Mouse (Mus musculus) neural tube, embryonic 11.5 days (tissue): ENCODE measurements at regions not wholly inside any gene's neighbourhood (a gene's known extent, or its start where the extent isn't known, plus 50 kb on each side); places are given as distances from the start of the nearest gene placed in this dataset.

Source experiments
- ATAC-seq: fragments of 200-750 bp; cut with Nextera tagmentation; 2 replicates; pipeline ENCODE4 v1.8.0; 2017; ENCODE audit warnings: moderate number of reproducible peaks, mild to moderate bottlenecking, moderate TSS enrichment, moderate library complexity; ENCODE audit not compliant: insufficient read depth, low FRiP score, low TSS enrichment
- DNase-seq: peaks from one replicate; pipeline ENCODE4 v3.0.0-alpha.2; 2015; ENCODE audit warnings: low spot score
- H3K27ac ChIP-seq: fragments of 300-500 bp; sonication (generic); 2 replicates; pipeline ENCODE4 v1.5.1; 2014; ENCODE audit warnings: low read depth, mild to moderate bottlenecking, low read length
- H3K27me3 ChIP-seq: fragments of 300-500 bp; sonication (generic); 2 replicates; pipeline ENCODE4 v1.6.1; 2014; ENCODE audit warnings: mild to moderate bottlenecking, low read length, mixed read lengths; ENCODE audit not compliant: control insufficient read depth, insufficient read depth
- H3K36me3 ChIP-seq: fragments of 300-500 bp; sonication (generic); 2 replicates; pipeline ENCODE4 v1.6.1; 2014; ENCODE audit warnings: mild to moderate bottlenecking, low read length, moderate library complexity, mixed read lengths; ENCODE audit not compliant: control insufficient read depth, insufficient read depth
- H3K4me1 ChIP-seq: fragments of 300-500 bp; sonication (generic); 2 replicates; pipeline ENCODE4 v1.6.1; 2014; ENCODE audit warnings: low read length, mixed read lengths; ENCODE audit not compliant: control insufficient read depth, insufficient read depth
- H3K4me2 ChIP-seq: fragments of 300-500 bp; sonication (generic); 2 replicates; pipeline ENCODE4 v1.6.1; 2014; ENCODE audit warnings: low read depth, mild to moderate bottlenecking, moderate library complexity
- H3K4me3 ChIP-seq: fragments of 300-500 bp; sonication (generic); 2 replicates; pipeline ENCODE4 v1.5.1; 2014; ENCODE audit warnings: low read depth, low read length
- H3K9ac ChIP-seq: fragments of 300-500 bp; sonication (generic); 2 replicates; pipeline ENCODE4 v1.6.1; 2014; ENCODE audit warnings: mild to moderate bottlenecking, low read length
- H3K9me3 ChIP-seq: fragments of 300-500 bp; sonication (generic); 2 replicates; pipeline ENCODE4 v1.6.1; 2016; ENCODE audit warnings: low read length; ENCODE audit not compliant: control insufficient read depth
- WGBS: fragments of 180-500 bp; shearing (Covaris S2); extraction: QIAGEN DNeasy Blood & Tissue Kit; methylation state at CpG from one replicate; pipeline ENCODE4 v1.1.7; 2014; 5-methylcytosine and 5-hydroxymethylcytosine counted together

DNA sequence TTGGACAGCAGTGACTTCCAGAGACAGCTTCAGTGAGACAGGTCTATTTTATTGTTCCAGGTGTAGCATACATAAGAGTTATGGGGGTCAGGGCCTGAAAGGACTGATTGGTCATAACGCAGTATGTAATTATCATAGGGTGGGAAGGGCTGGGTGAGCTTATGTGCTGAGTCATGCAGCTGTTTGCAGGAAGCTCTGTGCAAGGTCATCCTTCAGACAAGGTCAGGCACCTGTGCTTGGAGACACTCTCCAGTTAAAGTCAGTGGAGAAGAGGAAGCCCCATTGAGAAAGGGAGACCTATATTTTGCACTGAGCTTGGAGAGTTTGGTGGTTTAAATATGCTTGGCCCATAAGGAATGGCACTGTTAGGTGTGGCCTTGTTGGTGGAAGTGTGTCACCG, 62.0 kb upstream of the Nkd1 start:
- 91% methylated on average over 2 of the region's 2 CpGs for WGBS
- ATAC-seq = no peak
- H3K4me3 ChIP-seq = no peak overlapping the region
- peaks cover 14% of the 10 kb centered on the region for H3K4me1 ChIP-seq
- H3K36me3 ChIP-seq = no peaks in the 10 kb centered on the region
- H3K27me3 ChIP-seq = 0 out of 2 replicates have a peak, but pooled peaks cover 2% of the 10 kb centered on the region
- H3K9ac ChIP-seq = no peak overlapping the region
- no peak overlapping the region for H3K27ac ChIP-seq
- H3K4me2 ChIP-seq = no peak overlapping the region
- DNase-seq = no peak
- H3K9me3 ChIP-seq = no peaks in the 10 kb centered on the region; the same call in 1 of the 2 replicates

DNA sequence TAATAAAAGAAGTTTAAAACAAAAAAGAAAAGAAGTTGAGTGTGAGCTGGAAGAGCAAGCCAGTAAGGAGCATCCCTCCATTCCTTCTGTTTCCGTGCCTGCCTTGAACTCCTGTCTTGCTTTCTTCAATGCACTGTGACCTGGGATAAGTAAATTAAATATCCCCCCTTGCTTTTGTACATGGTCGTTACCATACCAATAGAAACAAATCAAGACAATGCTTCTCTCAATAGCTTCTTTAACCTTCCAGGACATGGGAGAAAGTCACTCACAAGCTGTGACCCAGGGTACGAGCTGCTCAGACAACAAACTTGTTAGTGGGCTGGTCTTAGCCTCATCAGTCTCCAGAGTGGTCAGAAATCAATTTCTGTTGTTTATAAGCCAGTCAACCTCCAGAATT, 53.4 kb upstream of the Nkd1 start:
- ATAC-seq = no peak
- DNase-seq = no peak
- H3K4me1 ChIP-seq = no peaks in the 10 kb centered on the region
- H3K9ac ChIP-seq = no peak overlapping the region
- no peak overlapping the region for H3K4me2 ChIP-seq
- 65% methylated on average over 3 of the region's 3 CpGs for WGBS
- H3K27ac ChIP-seq = no peak overlapping the region
- no peaks in the 10 kb centered on the region for H3K9me3 ChIP-seq
- H3K36me3 ChIP-seq = no peaks in the 10 kb centered on the region
- no peaks in the 10 kb centered on the region for H3K27me3 ChIP-seq
- no peak overlapping the region for H3K4me3 ChIP-seq

DNA sequence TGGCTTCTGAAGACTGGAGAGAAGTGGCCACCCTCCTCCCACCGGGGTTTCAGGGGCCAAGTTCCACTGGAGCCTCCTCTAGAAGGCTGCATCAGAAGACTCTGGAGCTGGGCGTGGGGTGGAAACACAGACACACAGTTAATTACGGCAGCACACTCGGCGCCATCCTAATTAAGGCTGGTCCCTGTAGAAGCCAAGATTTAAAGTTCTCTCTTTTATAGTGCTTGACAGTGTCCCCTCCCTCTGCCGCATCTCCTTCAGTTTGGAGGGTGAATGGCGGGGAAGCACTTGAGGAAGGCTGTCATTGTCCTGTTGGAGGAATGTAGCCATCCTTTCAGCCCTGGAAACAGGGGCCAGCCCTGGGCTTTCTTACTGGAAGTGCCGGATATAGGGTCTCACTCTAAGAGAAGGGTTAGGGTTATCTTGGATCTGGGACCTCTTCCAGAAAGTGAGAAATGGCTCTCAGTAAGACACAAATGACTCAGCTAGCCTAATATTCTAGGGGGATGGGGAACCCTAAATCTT, 50.2 kb upstream of the Nkd1 start:
- 38% methylated on average over 8 of the region's 8 CpGs for WGBS
- H3K9ac ChIP-seq = no peak overlapping the region
- DNase-seq = no peak
- ATAC-seq = no peak
- H3K4me3 ChIP-seq = no peak overlapping the region
- H3K27me3 ChIP-seq = no peaks in the 10 kb centered on the region
- H3K4me2 ChIP-seq = no peak overlapping the region
- no peak overlapping the region for H3K27ac ChIP-seq
- H3K36me3 ChIP-seq = no peaks in the 10 kb centered on the region
- no peaks in the 10 kb centered on the region for H3K4me1 ChIP-seq
- H3K9me3 ChIP-seq = no peaks in the 10 kb centered on the region
